Mouse (Mus musculus) limb, embryonic 11.5 days (tissue): Measurements from ENCODE around the gene Rnf220. TPM values are rescaled to one million over a fixed set of nuclear protein-coding genes. Genes with fewer than 3 reads are reported as not detected.

Source experiments
- ATAC-seq: fragments of 200-750 bp; cut with Nextera tagmentation; 2 replicates; pipeline ENCODE4 v1.8.0; 2017; ENCODE audit warnings: low read depth; ENCODE audit not compliant: insufficient number of reproducible peaks, low FRiP score, low TSS enrichment
- DNase-seq: peaks from one replicate; pipeline ENCODE4 v3.0.0-alpha.2; 2015; ENCODE audit warnings: low spot score
- H3K27ac ChIP-seq: fragments of 300-500 bp; sonication (generic); replicated peaks from 2 replicates; pipeline ENCODE4 v1.5.1; 2014; ENCODE audit warnings: low read depth, mild to moderate bottlenecking, low read length
- H3K27me3 ChIP-seq: fragments of 300-500 bp; sonication (generic); 2 replicates; pipeline ENCODE4 v1.6.1; 2014; ENCODE audit warnings: mild to moderate bottlenecking, low read length, mixed read lengths; ENCODE audit not compliant: control insufficient read depth, insufficient read depth
- H3K36me3 ChIP-seq: fragments of 300-500 bp; sonication (generic); 2 replicates; pipeline ENCODE4 v1.6.1; 2014; ENCODE audit warnings: mild to moderate bottlenecking, low read length, moderate library complexity, mixed read lengths; ENCODE audit not compliant: control insufficient read depth, insufficient read depth
- H3K4me1 ChIP-seq: fragments of 300-500 bp; sonication (generic); 2 replicates; pipeline ENCODE4 v1.6.1; 2014; ENCODE audit warnings: low read length, mixed read lengths; ENCODE audit not compliant: control insufficient read depth, insufficient read depth
- H3K4me2 ChIP-seq: fragments of 300-500 bp; sonication (generic); 2 replicates; pipeline ENCODE4 v1.6.1; 2014; ENCODE audit warnings: low read depth, mild to moderate bottlenecking, moderate library complexity; ENCODE audit not compliant: severe bottlenecking
- H3K4me3 ChIP-seq: fragments of 300-500 bp; sonication (generic); 2 replicates; pipeline ENCODE4 v1.5.1; 2014; ENCODE audit warnings: low read depth, low read length
- H3K9ac ChIP-seq: fragments of 300-500 bp; sonication (generic); 2 replicates; pipeline ENCODE4 v1.6.1; 2014; ENCODE audit warnings: mild to moderate bottlenecking, low read length
- H3K9me3 ChIP-seq: fragments of 300-500 bp; sonication (generic); 2 replicates; pipeline ENCODE4 v1.6.1; 2016; ENCODE audit warnings: low read length; ENCODE audit not compliant: control insufficient read depth
- WGBS: fragments of 180-500 bp; shearing (Covaris S2); extraction: QIAGEN DNeasy Blood & Tissue Kit; methylation state at CpG from one replicate; pipeline ENCODE4 v1.1.7; 2014; 5-methylcytosine and 5-hydroxymethylcytosine counted together
- polyA plus RNA-seq: library from polyadenylated mRNA; unstranded; fragments of >200 nt; fragmentation: Nextera tagmentation; extraction: Ambion mirVana; gene quantifications from 2 replicates; pipeline ENCODE4 v1.2.1, GENCODE M21; 2014

The Rnf220 gene
- polyA plus RNA-seq, 1 experiment from 2014 or later = 69.8 TPM

- no peaks in the 10 kb centered on the region for H3K9me3 ChIP-seq
- peaks cover 15% of the 10 kb centered on the region for H3K4me1 ChIP-seq
- ATAC-seq (no peak), DNase-seq (no peak)
- H3K27me3 ChIP-seq = no peaks in the 10 kb centered on the region
- no peak overlapping the region for H3K9ac ChIP-seq
- H3K4me3 ChIP-seq = no peak overlapping the region
- no peaks in the 10 kb centered on the region for H3K36me3 ChIP-seq
- no peak overlapping the region for H3K4me2 ChIP-seq
- H3K27ac ChIP-seq = no peak overlapping the region
These were observed 20.5 kb downstream of the Rnf220 start for GRCm38 (mm10) chr4:117476355-117476754.

GRCm38 (mm10) chr4:117473985-117474354, 22.9 kb downstream of the Rnf220 start:
- H3K36me3 ChIP-seq = no peaks in the 10 kb centered on the region
- no peaks in the 10 kb centered on the region for H3K27me3 ChIP-seq

GRCm38 (mm10) chr4:117473291-117473984, 23.4 kb downstream of the Rnf220 start:
- WGBS = 68% methylated on average over 14 of the region's 14 CpGs
- Histone ChIP-seq H3K4me1 (no peaks in the 10 kb centered on the region), H3K27me3 (no peaks in the 10 kb centered on the region), H3K4me3 (no peak overlapping the region), H3K9me3 (no peaks in the 10 kb centered on the region), H3K36me3 (no peaks in the 10 kb centered on the region), H3K27ac (no peak overlapping the region), H3K4me2 (no peak overlapping the region), H3K9ac (no peak overlapping the region)
- ATAC-seq (no peak), DNase-seq (no peak)

More at GRCm38 (mm10) chr4:117473985-117474354, 22.9 kb downstream of the Rnf220 start:
- DNase-seq (no peak), ATAC-seq (no peak)
- H3K27ac ChIP-seq = no peak overlapping the region
- no peak overlapping the region for H3K4me3 ChIP-seq
- no peak overlapping the region for H3K4me2 ChIP-seq
- H3K9me3 ChIP-seq = no peaks in the 10 kb centered on the region
- no peaks in the 10 kb centered on the region for H3K4me1 ChIP-seq
- H3K9ac ChIP-seq = no peak overlapping the region

GRCm38 (mm10) chr4:117469471-117469870, 27.4 kb downstream of the Rnf220 start:
- Histone ChIP-seq H3K27ac (no peak overlapping the region), H3K4me2 (no peak overlapping the region), H3K9ac (no peak overlapping the region), H3K27me3 (no peaks in the 10 kb centered on the region), H3K4me1 (0 out of 2 replicates have a peak, but pooled peaks cover 2% of the 10 kb centered on the region), H3K36me3 (no peaks in the 10 kb centered on the region), H3K4me3 (no peak overlapping the region), H3K9me3 (no peaks in the 10 kb centered on the region)
- DNase-seq (no peak), ATAC-seq (no peak)
- 79% methylated on average over 4 of the region's 4 CpGs for WGBS

GRCm38 (mm10) chr4:117467936-117468335, 28.9 kb downstream of the Rnf220 start:
- DNase-seq (no peak), ATAC-seq (no peak)
- H3K27me3 ChIP-seq = no peaks in the 10 kb centered on the region
- H3K27ac ChIP-seq = no peak overlapping the region
- H3K9ac ChIP-seq = no peak overlapping the region
- H3K9me3 ChIP-seq = no peaks in the 10 kb centered on the region
- no peaks in the 10 kb centered on the region for H3K36me3 ChIP-seq
- no peak overlapping the region for H3K4me3 ChIP-seq
- 80% methylated on average over 7 of the region's 7 CpGs for WGBS
- H3K4me1 ChIP-seq = 0 out of 2 replicates have a peak, but pooled peaks cover 2% of the 10 kb centered on the region
- no peak overlapping the region for H3K4me2 ChIP-seq

- H3K27ac ChIP-seq = no peak overlapping the region
- H3K36me3 ChIP-seq = no peaks in the 10 kb centered on the region
- no peak overlapping the region for H3K9ac ChIP-seq
- no peak overlapping the region for H3K4me3 ChIP-seq
- no peaks in the 10 kb centered on the region for H3K9me3 ChIP-seq
- no peak overlapping the region for H3K4me2 ChIP-seq
- WGBS = 90% methylated on average over 1 of the region's 1 CpGs
- DNase-seq = no peak
- H3K27me3 ChIP-seq = no peaks in the 10 kb centered on the region
- H3K4me1 ChIP-seq = no peaks in the 10 kb centered on the region
- no peak for ATAC-seq
These were observed 47.7 kb downstream of the Rnf220 start for GRCm38 (mm10) chr4:117449151-117449550.

GRCm38 (mm10) chr4:117447926-117448325, 48.9 kb downstream of the Rnf220 start:
- no peaks in the 10 kb centered on the region for H3K9me3 ChIP-seq
- H3K36me3 ChIP-seq = no peaks in the 10 kb centered on the region
- ATAC-seq (no peak), DNase-seq (no peak)
- H3K9ac ChIP-seq = no peak overlapping the region
- no peak overlapping the region for H3K4me2 ChIP-seq
- H3K27ac ChIP-seq = no peak overlapping the region
- H3K4me1 ChIP-seq = no peaks in the 10 kb centered on the region
- H3K4me3 ChIP-seq = no peak overlapping the region
- H3K27me3 ChIP-seq = no peaks in the 10 kb centered on the region
- 91% methylated on average over 3 of the region's 3 CpGs for WGBS

- no peak overlapping the region for H3K4me2 ChIP-seq
- no peak overlapping the region for H3K9ac ChIP-seq
- ATAC-seq (no peak), DNase-seq (no peak)
- H3K36me3 ChIP-seq = no peaks in the 10 kb centered on the region
- no peaks in the 10 kb centered on the region for H3K4me1 ChIP-seq
- no peak overlapping the region for H3K27ac ChIP-seq
- no peaks in the 10 kb centered on the region for H3K27me3 ChIP-seq
- no peak overlapping the region for H3K4me3 ChIP-seq
- no peaks in the 10 kb centered on the region for H3K9me3 ChIP-seq
- WGBS = 89% methylated on average over 19 of the region's 19 CpGs
These were observed 51.2 kb downstream of the Rnf220 start for GRCm38 (mm10) chr4:117445516-117446207.
